Mouse (Mus musculus): Measurements from ENCODE around the gene Epo. TPM values are rescaled to one million over a fixed set of nuclear protein-coding genes. Genes with fewer than 3 reads are reported as not detected.

The Epo gene
- polyA plus RNA-seq, 1 experiment from 2014 or later: not detected

GRCm38 (mm10) chr5:137445536-137445935, 87.5 kb downstream of the Epo start:
- Histone ChIP-seq H3K9me3 (no peaks in the 10 kb centered on the region), H3K27me3 (no peaks in the 10 kb centered on the region), H3K4me2 (replicated peaks) (no peak overlapping the region), H3K36me3 (no peaks in the 10 kb centered on the region), H3K4me1 (no peaks in the 10 kb centered on the region), H3K4me3 (no peak overlapping the region), H3K27ac (replicated peaks) (no peak overlapping the region), H3K9ac (replicated peaks) (no peak overlapping the region)
- ATAC-seq (ENCODE audit: low FRiP score, low read depth): no peak

- no peak for ATAC-seq (ENCODE audit: low FRiP score, low read depth)
- Histone ChIP-seq H3K9me3 (no peaks in the 10 kb centered on the region), H3K4me3 (no peak overlapping the region), H3K27me3 (no peaks in the 10 kb centered on the region), H3K27ac (replicated peaks) (no peak overlapping the region), H3K9ac (replicated peaks) (no peak overlapping the region), H3K36me3 (no peaks in the 10 kb centered on the region), H3K4me1 (no peaks in the 10 kb centered on the region), H3K4me2 (replicated peaks) (no peak overlapping the region)
- 85% methylated on average over 11 of the region's 11 CpGs for WGBS
These were observed 92.7 kb downstream of the Epo start for GRCm38 (mm10) chr5:137440216-137440855.

GRCm38 (mm10) chr5:137433889-137434288, 99.2 kb downstream of the Epo start:
- no peak overlapping the region for H3K4me2 ChIP-seq (replicated peaks)
- no peaks in the 10 kb centered on the region for H3K9me3 ChIP-seq
- no peak overlapping the region for H3K9ac ChIP-seq (replicated peaks)
- no peak overlapping the region for H3K4me3 ChIP-seq
- no peaks in the 10 kb centered on the region for H3K27me3 ChIP-seq
- no peak overlapping the region for H3K27ac ChIP-seq (replicated peaks)
- H3K4me1 ChIP-seq: peaks cover 7% of the 10 kb centered on the region
- ATAC-seq (ENCODE audit: low FRiP score, low read depth): no peak
- no peaks in the 10 kb centered on the region for H3K36me3 ChIP-seq
- WGBS: 63% methylated on average over 6 of the region's 6 CpGs

Small RNA genes within 50 kb of the gene (microRNA-seq; reads per million reads assigned to microRNA genes)
- 0.93 reads per million for gene Mir6418

Other genes starting within 250 kb of the Epo start
- gene Ache, start 245.7 kb downstream of the Epo start, polyA plus RNA-seq (2016; fragmentation: Nextera tagmentation; extraction: Ambion mirVana): 5.0 and 5.3 TPM in 2 replicates
- 7.9 and 8.0 TPM in 2 replicates for gene Ufsp1, start 238.6 kb downstream of the Epo start, polyA plus RNA-seq (2016; fragmentation: Nextera tagmentation; extraction: Ambion mirVana)
- gene Srrt, start 225.6 kb downstream of the Epo start, polyA plus RNA-seq (2016; fragmentation: Nextera tagmentation; extraction: Ambion mirVana): 178 and 180 TPM in 2 replicates
- 34.9 and 43.3 TPM in 2 replicates for gene Trip6, start 218.8 kb downstream of the Epo start, polyA plus RNA-seq (2016; fragmentation: Nextera tagmentation; extraction: Ambion mirVana)
- 22.7 and 22.9 TPM in 2 replicates for gene Slc12a9, start 199.6 kb downstream of the Epo start, polyA plus RNA-seq (2016; fragmentation: Nextera tagmentation; extraction: Ambion mirVana)
- 27.0 and 28.9 TPM in 2 replicates for gene Ephb4, start 183.1 kb downstream of the Epo start, polyA plus RNA-seq (2016; fragmentation: Nextera tagmentation; extraction: Ambion mirVana)
- 0.03 TPM in 1 of 2 replicates, not detected in the other for gene Zan, start 56.2 kb downstream of the Epo start, polyA plus RNA-seq (2016; fragmentation: Nextera tagmentation; extraction: Ambion mirVana)
- gene Pop7, start 30.7 kb downstream of the Epo start, polyA plus RNA-seq (2016; fragmentation: Nextera tagmentation; extraction: Ambion mirVana): 58.0 and 58.1 TPM in 2 replicates
- gene Gigyf1, start 14.7 kb downstream of the Epo start, polyA plus RNA-seq (2016; fragmentation: Nextera tagmentation; extraction: Ambion mirVana): 20.5 and 21.1 TPM in 2 replicates
- 464 and 467 TPM in 2 replicates for gene Gnb2, start 268 bp upstream of the Epo start, polyA plus RNA-seq (2016; fragmentation: Nextera tagmentation; extraction: Ambion mirVana)
- 89.4 and 93.1 TPM in 2 replicates for gene Actl6b, start 20.3 kb upstream of the Epo start, polyA plus RNA-seq (2016; fragmentation: Nextera tagmentation; extraction: Ambion mirVana)
- gene Tfr2, start 36.6 kb upstream of the Epo start, polyA plus RNA-seq (2016; fragmentation: Nextera tagmentation; extraction: Ambion mirVana): 1.6 and 2.4 TPM in 2 replicates
- gene Mospd3, start 67.8 kb upstream of the Epo start, polyA plus RNA-seq (2016; fragmentation: Nextera tagmentation; extraction: Ambion mirVana): 31.9 and 33.5 TPM in 2 replicates
- 49.0 and 68.9 TPM in 2 replicates for gene Pcolce, start 80.5 kb upstream of the Epo start, polyA plus RNA-seq (2016; fragmentation: Nextera tagmentation; extraction: Ambion mirVana)
- 0.23 and 0.24 TPM in 2 replicates for gene Fbxo24, start 95.8 kb upstream of the Epo start, polyA plus RNA-seq (2016; fragmentation: Nextera tagmentation; extraction: Ambion mirVana)
- gene Lrch4, start 95.9 kb upstream of the Epo start, polyA plus RNA-seq (2016; fragmentation: Nextera tagmentation; extraction: Ambion mirVana): 31.3 and 33.5 TPM in 2 replicates
- gene Gm20605, start 95.9 kb upstream of the Epo start, polyA plus RNA-seq (2016; fragmentation: Nextera tagmentation; extraction: Ambion mirVana): 10.7 and 12.9 TPM in 2 replicates
- gene Sap25, start 108.1 kb upstream of the Epo start, polyA plus RNA-seq (2016; fragmentation: Nextera tagmentation; extraction: Ambion mirVana): 8.1 and 10.7 TPM in 2 replicates
- gene Irs3, start 112.5 kb upstream of the Epo start, polyA plus RNA-seq (2016; fragmentation: Nextera tagmentation; extraction: Ambion mirVana): 0.14 and 0.29 TPM in 2 replicates
- gene Agfg2, start 151.5 kb upstream of the Epo start, polyA plus RNA-seq (2016; fragmentation: Nextera tagmentation; extraction: Ambion mirVana): 25.9 and 29.0 TPM in 2 replicates
- gene Nyap1, start 208.4 kb upstream of the Epo start, polyA plus RNA-seq (2016; fragmentation: Nextera tagmentation; extraction: Ambion mirVana): 22.1 TPM in 2 replicates
- 68.4 and 71.4 TPM in 2 replicates for gene Tsc22d4, start 212.5 kb upstream of the Epo start, polyA plus RNA-seq (2016; fragmentation: Nextera tagmentation; extraction: Ambion mirVana)
- gene Ppp1r35, start 245.6 kb upstream of the Epo start, polyA plus RNA-seq (2016; fragmentation: Nextera tagmentation; extraction: Ambion mirVana): 67.7 and 73.0 TPM in 2 replicates

Measured in midbrain, embryonic 12.5 days (tissue).